In the genomic region with DNA sequence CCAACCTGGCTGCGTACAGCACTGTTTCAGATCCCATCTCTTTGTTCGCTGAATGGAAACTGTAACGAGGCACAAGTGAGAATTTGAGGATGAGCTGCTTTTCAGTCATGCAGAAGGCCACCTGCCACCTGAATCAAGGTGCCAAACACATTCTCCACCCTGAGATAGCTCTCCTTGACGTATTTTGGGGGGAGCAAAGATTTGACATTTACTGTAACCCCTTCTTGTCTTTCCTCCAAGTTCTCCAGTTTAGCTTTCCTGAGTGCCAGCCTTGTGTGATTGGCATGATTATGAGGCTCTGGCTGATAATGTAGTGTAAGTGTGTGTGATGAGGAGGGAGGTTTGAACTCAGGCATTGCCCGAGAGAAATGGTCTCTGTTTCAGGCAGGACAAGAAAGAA, we compare ENCODE assay signal across 19 mouse cellular contexts.
"Had no signal": no experiment of that assay in that cellular context is flagged by ENCODE, and none has a peak within 500 bp of the region (broad histone marks: within the 10 kb centered on the region; RNA-seq: fewer than 3 reads in every experiment).

No protein-coding gene starts in this region.

- H3K36me3 ChIP-seq: limb, embryonic 10.5 days; limb, embryonic 13.5 days; liver, embryonic 12.5 days; liver, embryonic 15.5 days; lung, embryonic 15.5 days; midbrain, embryonic 10.5 days; midbrain, embryonic 15.5 days had no signal

- ATAC-seq: liver, embryonic 12.5 days; midbrain, embryonic 15.5 days had no signal

- H3K27ac ChIP-seq: kidney, postnatal 0 days; layer of hippocampus, adult 2 months; limb, embryonic 13.5 days; liver, embryonic 12.5 days; liver, embryonic 15.5 days; lung, embryonic 15.5 days had no signal

- H3K9me3 ChIP-seq: limb, embryonic 10.5 days; liver, embryonic 12.5 days; liver, embryonic 15.5 days; lung, embryonic 15.5 days; midbrain, embryonic 10.5 days; midbrain, embryonic 15.5 days; neural tube, embryonic 13.5 days had no signal

- H3K27me3 ChIP-seq: lung, embryonic 15.5 days; midbrain, embryonic 15.5 days; neural tube, embryonic 13.5 days had no signal

- H3K9ac ChIP-seq: limb, embryonic 13.5 days; liver, embryonic 12.5 days; liver, embryonic 15.5 days; lung, embryonic 15.5 days; midbrain, embryonic 15.5 days had no signal

- H3K4me1 ChIP-seq: liver, embryonic 12.5 days; megakaryocyte, embryonic 14.5 days had no signal

- H3K4me3 ChIP-seq: layer of hippocampus, adult 2 months; limb, embryonic 10.5 days; limb, embryonic 13.5 days; liver, embryonic 12.5 days; liver, embryonic 15.5 days; lung, embryonic 15.5 days; megakaryocyte, embryonic 14.5 days; midbrain, embryonic 10.5 days; midbrain, embryonic 15.5 days; neural tube, embryonic 13.5 days had no signal

- H3K4me2 ChIP-seq: liver, embryonic 12.5 days; liver, embryonic 15.5 days; lung, embryonic 15.5 days had no signal

- DNase-seq: kidney, postnatal 25 days; layer of hippocampus, adult 9-11 months; liver; lung, adult 18-20 months; lung, postnatal 10 days; lung, postnatal 36 days; thymus, adult 18-20 months; thymus, postnatal 36 days had no signal
